Mouse (Mus musculus) small intestine, adult 2 months (tissue): ENCODE data around the gene Pcf11.

ENCODE experiments used
- CTCF ChIP-seq: fragments of 200-500 bp; IDR thresholded peaks from 2 replicates; pipeline ENCODE4 v1.5.1; 2012; ENCODE audit warnings: low read depth, mild to moderate bottlenecking, control low read depth, inconsistent platforms, low read length, moderate library complexity, mixed read lengths; ENCODE audit not compliant: insufficient replicate concordance, insufficient read length; ENCODE audit errors: extremely low read depth
- POLR2A ChIP-seq: fragments of 200-500 bp; IDR thresholded peaks from 2 replicates; pipeline ENCODE4 v1.6.1; 2012; ENCODE audit warnings: low read depth, mild to moderate bottlenecking, control low read depth, inconsistent platforms, low read length, moderate library complexity

GRCm38 (mm10) chr7:92669507-92670471, at the start of gene Pcf11:
- TF ChIP-seq CTCF (no peak), POLR2A (peak; percentile 97)
